Mouse (Mus musculus) liver, embryonic 14.5 days (tissue): ENCODE measurements around the gene Nmrk1. TPM values are rescaled to one million over a fixed set of nuclear protein-coding genes. Genes with fewer than 3 reads are reported as not detected.

Experiments used
- ATAC-seq: fragments of 200-750 bp; cut with Nextera tagmentation; 2 replicates; pipeline ENCODE4 v1.8.0; 2017; ENCODE audit warnings: moderate number of reproducible peaks, mild to moderate bottlenecking, moderate library complexity; ENCODE audit not compliant: insufficient read depth
- DNase-seq, 3 experiments: peaks; one replicate each; pipeline ENCODE4 v3.0.0-alpha.2; 2012 to 2013; ENCODE audit warnings: low read depth in 3 of 3, low spot score in 3 of 3
- H3K27ac ChIP-seq: fragments of 300-500 bp; sonication (generic); 2 replicates; pipeline ENCODE4 v1.5.1; 2014; ENCODE audit warnings: moderate library complexity, mild to moderate bottlenecking, control low read depth, inconsistent platforms
- H3K27me3 ChIP-seq: fragments of 300-500 bp; sonication (generic); 2 replicates; pipeline ENCODE4 v1.6.1; 2014; ENCODE audit warnings: mild to moderate bottlenecking, low read length, moderate library complexity; ENCODE audit not compliant: control insufficient read depth, insufficient read depth
- H3K36me3 ChIP-seq: fragments of 300-500 bp; sonication (generic); replicated peaks from 2 replicates; pipeline ENCODE4 v1.6.1; 2014; ENCODE audit warnings: low read depth; ENCODE audit not compliant: control insufficient read depth, insufficient read depth
- H3K4me1 ChIP-seq, 2 experiments: fragments of 200-500 bp in 1 of 2; fragments of 300-500 bp in 1 of 2; sonication (generic) in 1 of 2; replicated peaks; 2 replicates each; pipeline ENCODE4 v1.6.1; 2012 to 2014; ENCODE audit warnings: antibody characterized with exemption in 1 of 2, inconsistent platforms in 1 of 2, low read length in 1 of 2; ENCODE audit not compliant: control insufficient read depth in 2 of 2, insufficient read depth in 2 of 2
- H3K4me2 ChIP-seq: fragments of 300-500 bp; sonication (generic); 2 replicates; pipeline ENCODE4 v1.6.1; 2014; ENCODE audit warnings: low read depth, mild to moderate bottlenecking, control low read depth, moderate library complexity
- H3K4me3 ChIP-seq, 2 experiments: fragments of 200-500 bp in 1 of 2; fragments of 300-500 bp in 1 of 2; sonication (generic) in 1 of 2; 2 replicates each; pipeline ENCODE4 v1.5.1; 2012 to 2014; ENCODE audit warnings: low read depth in 2 of 2, low read length in 2 of 2, mild to moderate bottlenecking in 2 of 2, control low read depth in 1 of 2, inconsistent platforms in 1 of 2, moderate library complexity in 1 of 2; ENCODE audit not compliant: insufficient read depth in 1 of 2
- H3K9ac ChIP-seq: fragments of 300-500 bp; sonication (generic); replicated peaks from 2 replicates; pipeline ENCODE4 v1.6.1; 2014; ENCODE audit warnings: mild to moderate bottlenecking, control low read depth, moderate library complexity
- H3K9me3 ChIP-seq: fragments of 300-500 bp; sonication (generic); 2 replicates; pipeline ENCODE4 v1.6.1; 2016; ENCODE audit warnings: low read length, mixed read lengths; ENCODE audit not compliant: control insufficient read depth
- CTCF ChIP-seq: IDR thresholded peaks from 2 replicates; pipeline ENCODE4 v1.5.1; 2016; ENCODE audit warnings: antibody characterized with exemption, low read depth, control low read depth
- EP300 ChIP-seq: IDR thresholded peaks from 2 replicates; pipeline ENCODE4 v1.6.1; 2016; ENCODE audit warnings: antibody characterized with exemption, low read depth
- WGBS: fragments of 180-500 bp; shearing (Covaris S2); extraction: QIAGEN DNeasy Blood & Tissue Kit; methylation state at CpG from one replicate; pipeline ENCODE4 v1.1.7; 2014; ENCODE audit not compliant: insufficient replicate concordance; 5-methylcytosine and 5-hydroxymethylcytosine counted together
- polyA plus RNA-seq, 2 experiments: library from polyadenylated mRNA; depleted of rRNA in 1 of 2; stranded (reverse) in 1 of 2; unstranded in 1 of 2; fragments of >200 nt; fragmentation: Nextera tagmentation in 1 of 2; extraction: Ambion mirVana in 1 of 2; gene quantifications; 2 replicates each; pipeline versions ENCODE4 v1.2.1 to v1.2.3; 2012 to 2014

Nmrk1 gene
- polyA plus RNA-seq, 2 experiments: 2.6 to 3.5 TPM

DNA sequence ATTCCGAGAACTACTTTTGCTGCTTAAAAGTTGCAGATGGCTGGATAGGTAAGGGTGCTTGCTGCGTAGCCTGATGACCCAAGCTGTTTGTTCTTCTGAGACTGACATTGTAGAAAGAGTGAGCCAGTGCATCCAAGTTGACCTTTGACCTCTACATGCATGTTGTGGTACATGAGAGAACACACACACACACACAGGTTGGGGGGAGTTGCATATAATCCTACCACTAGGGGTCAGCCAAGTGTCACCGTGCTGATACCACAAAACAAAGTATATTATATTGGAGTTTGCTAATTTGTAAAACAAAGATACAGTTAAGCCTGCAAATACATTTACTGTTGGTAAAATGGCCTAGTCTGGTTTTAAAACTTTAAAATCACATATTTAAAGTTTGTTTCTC lies 55.8 kb downstream of the Nmrk1 start:
- 58% methylated on average over 3 of the region's 3 CpGs for WGBS
- H3K4me2 ChIP-seq: no peak overlapping the region
- no peak overlapping the region for H3K27ac ChIP-seq
- peaks cover 13 to 14% of the 10 kb centered on the region in 2 experiments for H3K4me1 ChIP-seq
- H3K4me3 ChIP-seq: no peak overlapping the region
- no peak overlapping the region for H3K9ac ChIP-seq
- H3K27me3 ChIP-seq: no peaks in the 10 kb centered on the region
- no peaks in the 10 kb centered on the region for H3K9me3 ChIP-seq
- TF ChIP-seq CTCF: peak; percentile 93
- TF ChIP-seq EP300: no peak
- ATAC-seq (peak; percentile 29; the same call in 1 of the 2 replicates), DNase-seq (peak in 2 of 3 experiments; percentile 48 to 64)
- H3K36me3 ChIP-seq: no peaks in the 10 kb centered on the region; the same call in 1 of the 2 replicates

DNA sequence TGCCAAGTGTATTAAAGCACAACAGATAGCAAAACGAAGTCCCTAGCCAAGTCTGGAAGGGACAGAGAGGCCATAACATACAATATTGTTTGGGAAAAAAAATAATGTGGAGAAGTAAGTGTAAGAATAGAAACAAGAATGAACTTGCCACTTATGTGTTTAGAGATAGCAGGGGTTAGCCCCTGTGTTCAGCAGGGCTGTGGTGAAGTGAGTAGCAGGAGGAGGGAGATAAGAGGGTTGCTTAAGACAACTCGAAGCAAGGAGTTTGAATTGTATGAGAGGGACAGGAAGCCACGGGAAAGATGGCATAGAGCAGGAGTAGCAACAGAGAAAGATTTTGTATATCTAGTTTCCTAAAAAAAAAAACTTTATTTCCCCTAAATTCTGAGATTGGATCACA lies 60.4 kb downstream of the Nmrk1 start:
- H3K36me3 ChIP-seq: no peaks in the 10 kb centered on the region; the same call in 1 of the 2 replicates
- TF ChIP-seq CTCF (no peak), EP300 (peak; percentile 90)
- H3K9me3 ChIP-seq: no peaks in the 10 kb centered on the region
- 18% methylated on average over 3 of the region's 3 CpGs for WGBS
- H3K4me2 ChIP-seq: peak overlapping the region; percentile 53
- H3K27me3 ChIP-seq: no peaks in the 10 kb centered on the region
- H3K9ac ChIP-seq: peak overlapping the region; percentile 39
- H3K4me1 ChIP-seq: peaks cover 40 to 42% of the 10 kb centered on the region in 2 experiments
- H3K27ac ChIP-seq: peak overlapping the region; percentile 90
- no peak overlapping the region; a peak in 1 of 4 replicates for H3K4me3 ChIP-seq
- DNase-seq (peak in 2 of 3 experiments; percentile 54 to 70), ATAC-seq (peak; percentile 91)

- ATAC-seq: peak; percentile 55; the same call in 1 of the 2 replicates
- Histone ChIP-seq H3K4me2 (peak overlapping the region; percentile 53), H3K27ac (peak overlapping the region; percentile 90), H3K9ac (peak overlapping the region; percentile 39; the same call in 1 of the 2 replicates), H3K4me3 (no peak overlapping the region; a peak in 1 of 4 replicates), H3K36me3 (no peaks in the 10 kb centered on the region; the same call in 1 of the 2 replicates), H3K4me1 (peaks cover 40 to 42% of the 10 kb centered on the region in 2 experiments), H3K27me3 (no peaks in the 10 kb centered on the region), H3K9me3 (no peaks in the 10 kb centered on the region)
- no peak for DNase-seq
- TF ChIP-seq EP300: no peak
- no peak for TF ChIP-seq CTCF
- WGBS: 71% methylated on average over 2 of the region's 2 CpGs
These were observed 61.0 kb downstream of the Nmrk1 start for GRCm38 (mm10) chr19:18692768-18693167.

- Histone ChIP-seq H3K4me2 (no peak overlapping the region), H3K27ac (peak overlapping the region; percentile 32), H3K9ac (no peak overlapping the region), H3K36me3 (no peaks in the 10 kb centered on the region; the same call in 1 of the 2 replicates), H3K27me3 (no peaks in the 10 kb centered on the region), H3K4me1 (peaks cover 40 to 42% of the 10 kb centered on the region in 2 experiments), H3K4me3 (no peak overlapping the region), H3K9me3 (no peaks in the 10 kb centered on the region)
- ATAC-seq (peak; percentile 60), DNase-seq (no peak)
- TF ChIP-seq EP300 (no peak), CTCF (no peak)
- 72% methylated on average over 3 of the region's 3 CpGs for WGBS
These were observed 63.4 kb downstream of the Nmrk1 start for GRCm38 (mm10) chr19:18695116-18695515.

DNA sequence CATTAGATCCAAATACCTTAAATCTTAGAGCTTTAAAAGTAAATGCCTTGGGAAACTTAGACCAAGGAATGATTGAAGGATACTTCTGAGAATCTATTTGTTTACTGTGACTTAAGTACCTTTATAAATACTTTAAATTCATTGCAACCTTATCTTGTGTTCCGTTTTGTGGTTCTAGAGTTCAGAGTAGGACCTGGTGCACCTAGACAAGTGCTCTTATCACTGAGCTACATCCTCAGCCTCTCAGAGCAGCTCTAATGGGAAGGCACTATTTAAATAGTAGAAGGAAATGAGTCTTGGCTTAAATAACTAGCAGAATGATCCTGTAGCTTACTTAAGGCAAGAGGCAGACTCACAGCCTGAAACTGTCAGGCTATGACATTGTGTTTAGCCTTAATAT lies 63.8 kb downstream of the Nmrk1 start:
- Histone ChIP-seq H3K9me3 (no peaks in the 10 kb centered on the region), H3K4me1 (peaks cover 40 to 42% of the 10 kb centered on the region in 2 experiments), H3K4me3 (no peak overlapping the region), H3K9ac (peak overlapping the region; percentile 14), H3K27ac (peak overlapping the region; percentile 67), H3K4me2 (peak overlapping the region; percentile 47), H3K36me3 (no peaks in the 10 kb centered on the region; the same call in 1 of the 2 replicates), H3K27me3 (no peaks in the 10 kb centered on the region)
- peak in 1 of 3 experiments; percentile 49 for DNase-seq
- 12% methylated on average over 1 of the region's 1 CpGs for WGBS
- TF ChIP-seq EP300 (peak; percentile 74), CTCF (no peak)
- peak; percentile 79 for ATAC-seq

Other genes starting within 250 kb of the Nmrk1 start
- 18.5 and 29.8 TPM in 2 replicates for gene Ostf1, start 127 bp upstream of the Nmrk1 start, polyA plus RNA-seq (2012; rRNA removed)
- 56.9 and 58.6 TPM in 2 replicates for gene Ostf1, start 127 bp upstream of the Nmrk1 start, polyA plus RNA-seq (2014; fragmentation: Nextera tagmentation; extraction: Ambion mirVana)
- 5.2 and 7.7 TPM in 2 replicates for gene Carnmt1, start 38.8 kb downstream of the Nmrk1 start, polyA plus RNA-seq (2012; rRNA removed)
- 23.0 and 27.9 TPM in 2 replicates for gene Carnmt1, start 38.8 kb downstream of the Nmrk1 start, polyA plus RNA-seq (2014; fragmentation: Nextera tagmentation; extraction: Ambion mirVana)
- gene D030056L22Rik, start 81.2 kb downstream of the Nmrk1 start, polyA plus RNA-seq (2012; rRNA removed): 25.1 and 28.3 TPM in 2 replicates
- 36.6 and 41.8 TPM in 2 replicates for gene D030056L22Rik, start 81.2 kb downstream of the Nmrk1 start, polyA plus RNA-seq (2014; fragmentation: Nextera tagmentation; extraction: Ambion mirVana)
- gene Trpm6, start 118.0 kb downstream of the Nmrk1 start, polyA plus RNA-seq (2012; rRNA removed): 0.01 TPM in 1 of 2 replicates, not detected in the other
- not detected in 2 replicates for gene Trpm6, start 118.0 kb downstream of the Nmrk1 start, polyA plus RNA-seq (2014; fragmentation: Nextera tagmentation; extraction: Ambion mirVana)